18 mouse cellular contexts compared by ENCODE assay signal in the genomic region with DNA sequence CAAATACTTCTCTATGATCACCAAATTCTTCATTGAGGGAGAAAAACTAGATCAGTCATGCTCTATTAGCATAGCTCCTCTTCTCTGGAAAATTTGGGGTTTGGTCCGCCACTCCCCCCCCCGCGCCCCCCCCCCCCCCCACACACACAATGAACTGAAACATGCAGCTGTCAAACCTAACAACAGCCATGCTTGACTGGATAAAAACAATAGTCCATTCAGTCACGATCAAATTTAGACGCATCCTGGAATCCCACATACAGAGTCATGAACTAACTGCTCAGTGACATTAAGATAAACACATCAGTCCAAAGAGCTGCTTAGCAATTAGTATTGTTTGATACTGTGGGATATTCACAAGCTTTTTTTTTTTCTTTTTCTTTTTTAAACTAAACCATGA. TPM values are rescaled to one million over a fixed set of nuclear protein-coding genes. Genes with fewer than 3 reads are reported as not detected.
DNase-seq lines count a peak whose midpoint lies in the region; ATAC-seq lines count a peak whose summit lies in the region.
"Had no signal": no experiment of that assay in that cellular context is flagged by ENCODE, and none has a peak within 500 bp of the region (broad histone marks: within the 10 kb centered on the region; RNA-seq: fewer than 3 reads in every experiment).

No protein-coding gene starts in this region.

- no peak overlapping the region for H3K4me2 ChIP-seq in neural tube, embryonic 11.5 days (ENCODE audit: low read depth)
- H3K4me2 ChIP-seq in neural tube, embryonic 15.5 days = no peak overlapping the region
- H3K4me2 ChIP-seq in hindbrain, embryonic 11.5 days (replicated peaks; ENCODE audit: low read depth, low read length) = no peak overlapping the region
- H3K4me2 ChIP-seq: liver, embryonic 12.5 days; lung, embryonic 15.5 days had no signal

- H3K27me3 ChIP-seq in neural tube, embryonic 11.5 days (ENCODE audit: control insufficient read depth, insufficient read depth, low read length) = no peaks in the 10 kb centered on the region
- no peaks in the 10 kb centered on the region for H3K27me3 ChIP-seq in neural tube, embryonic 15.5 days (replicated peaks)
- H3K27me3 ChIP-seq in embryonic facial prominence, embryonic 10.5 days (replicated peaks; ENCODE audit: low read depth, poor library complexity, severe bottlenecking) = no peaks in the 10 kb centered on the region
- no peaks in the 10 kb centered on the region for H3K27me3 ChIP-seq in hindbrain, embryonic 11.5 days (ENCODE audit: control insufficient read depth, insufficient read depth, low read length)
- no peaks in the 10 kb centered on the region for H3K27me3 ChIP-seq in splenic B cell, adult 2 months (ENCODE audit: control insufficient read depth, insufficient read depth, low read length, poor library complexity, severe bottlenecking)
- H3K27me3 ChIP-seq: liver, embryonic 12.5 days; lung, embryonic 15.5 days had no signal

- H3K4me1 ChIP-seq in neural tube, embryonic 11.5 days (ENCODE audit: control insufficient read depth, insufficient read depth, low read length) = no peaks in the 10 kb centered on the region
- no peaks in the 10 kb centered on the region for H3K4me1 ChIP-seq in neural tube, embryonic 15.5 days
- H3K4me1 ChIP-seq in embryonic facial prominence, embryonic 10.5 days = peaks cover 15% of the 10 kb centered on the region
- H3K4me1 ChIP-seq in hindbrain, embryonic 11.5 days (replicated peaks; ENCODE audit: control insufficient read depth, insufficient read depth, low read length) = no peaks in the 10 kb centered on the region
- H3K4me1 ChIP-seq: liver, embryonic 12.5 days; lung, embryonic 15.5 days had no signal

- intact Hi-C loops in heart, postnatal 25 days (cut with DNase I) = no loop called here

- H3K9ac ChIP-seq in neural tube, embryonic 11.5 days (ENCODE audit: low read length) = no peak overlapping the region
- H3K9ac ChIP-seq in neural tube, embryonic 15.5 days (replicated peaks) = no peak overlapping the region
- no peak overlapping the region for H3K9ac ChIP-seq in hindbrain, embryonic 11.5 days (ENCODE audit: low read depth, low read length)
- H3K9ac ChIP-seq: liver, embryonic 12.5 days; lung, embryonic 15.5 days had no signal

- no peak overlapping the region for H3K4me3 ChIP-seq in neural tube, embryonic 11.5 days (ENCODE audit: low read depth, low read length)
- H3K4me3 ChIP-seq in neural tube, embryonic 15.5 days (replicated peaks) = no peak overlapping the region
- H3K4me3 ChIP-seq in embryonic facial prominence, embryonic 10.5 days = no peak overlapping the region
- no peak overlapping the region for H3K4me3 ChIP-seq in hindbrain, embryonic 11.5 days (ENCODE audit: low read depth, low read length)
- H3K4me3 ChIP-seq: limb, embryonic 10.5 days; liver, embryonic 12.5 days; lung, embryonic 15.5 days; megakaryocyte, embryonic 14.5 days had no signal

- H3K27ac ChIP-seq in neural tube, embryonic 11.5 days (ENCODE audit: low read depth, low read length) = no peak overlapping the region
- H3K27ac ChIP-seq in neural tube, embryonic 15.5 days (replicated peaks) = no peak overlapping the region
- H3K27ac ChIP-seq in embryonic facial prominence, embryonic 10.5 days (replicated peaks) = no peak overlapping the region
- no peak overlapping the region for H3K27ac ChIP-seq in hindbrain, embryonic 11.5 days (ENCODE audit: low read depth, low read length)
- H3K27ac ChIP-seq: limb, embryonic 10.5 days; liver, embryonic 12.5 days; lung, embryonic 15.5 days; stomach, postnatal 0 days had no signal

- WGBS in neural tube, embryonic 11.5 days = 17% methylated on average over 4 of the region's 5 CpGs
- 20% methylated on average over 4 of the region's 5 CpGs for WGBS in neural tube, embryonic 15.5 days
- 19% methylated on average over 5 of the region's 5 CpGs for WGBS in embryonic facial prominence, embryonic 10.5 days
- WGBS in hindbrain, embryonic 11.5 days = 16% methylated on average over 4 of the region's 5 CpGs

- no peak for DNase-seq in neural tube, embryonic 11.5 days (ENCODE audit: low spot score)
- peak; percentile 12 for DNase-seq in embryonic facial prominence, embryonic 10.5 days (ENCODE audit: low spot score)
- peak; percentile 33 for DNase-seq in hindbrain, embryonic 11.5 days (ENCODE audit: low spot score)
- peak; percentile 38 for DNase-seq in splenic B cell, adult 2 months (ENCODE audit: low read depth, low spot score)
- no peak for DNase-seq in layer of hippocampus, adult 18-20 months (ENCODE audit: low spot score in 2 of 2)
- DNase-seq in heart, postnatal 25 days (ENCODE audit: low spot score) = no peak
- DNase-seq: cerebellum, postnatal 14 days; kidney, adult 9 months; kidney, postnatal 4 days; right cerebral cortex, adult 18-20 months; thymus, postnatal 36 days had no signal

- peak; percentile 73 for ATAC-seq in neural tube, embryonic 11.5 days (ENCODE audit: insufficient read depth, low FRiP score, low TSS enrichment)
- ATAC-seq in neural tube, embryonic 15.5 days (ENCODE audit: low FRiP score) = no peak
- peak; percentile 84 for ATAC-seq in hindbrain, embryonic 11.5 days (ENCODE audit: low FRiP score)
- ATAC-seq: CD4-positive, CD25-positive, alpha-beta regulatory T cell, adult 4 months; liver, embryonic 12.5 days had no signal

- H3K9me3 ChIP-seq in neural tube, embryonic 11.5 days (ENCODE audit: control insufficient read depth, low read length) = no peaks in the 10 kb centered on the region
- H3K9me3 ChIP-seq in neural tube, embryonic 15.5 days (replicated peaks) = no peaks in the 10 kb centered on the region
- no peaks in the 10 kb centered on the region for H3K9me3 ChIP-seq in embryonic facial prominence, embryonic 10.5 days
- no peaks in the 10 kb centered on the region for H3K9me3 ChIP-seq in hindbrain, embryonic 11.5 days (ENCODE audit: control insufficient read depth, low read length)
- H3K9me3 ChIP-seq: limb, embryonic 10.5 days; liver, embryonic 12.5 days; lung, embryonic 15.5 days; megakaryocyte, embryonic 14.5 days had no signal

- no peaks in the 10 kb centered on the region for H3K36me3 ChIP-seq in neural tube, embryonic 11.5 days (ENCODE audit: control insufficient read depth, insufficient read depth, low read length)
- H3K36me3 ChIP-seq in neural tube, embryonic 15.5 days = no peaks in the 10 kb centered on the region
- H3K36me3 ChIP-seq in embryonic facial prominence, embryonic 10.5 days (replicated peaks) = no peaks in the 10 kb centered on the region
- no peaks in the 10 kb centered on the region for H3K36me3 ChIP-seq in hindbrain, embryonic 11.5 days (ENCODE audit: control insufficient read depth, insufficient read depth, low read length)
- H3K36me3 ChIP-seq in splenic B cell, adult 2 months (ENCODE audit: control insufficient read depth, insufficient read depth, low read length, poor library complexity, severe bottlenecking) = no peaks in the 10 kb centered on the region
- H3K36me3 ChIP-seq: limb, embryonic 10.5 days; liver, embryonic 12.5 days; lung, embryonic 15.5 days had no signal

RNA-seq across cellular contexts. Expression of a gene that starts 14.2 kb away (rescaled TPM):
- 53.3 and 57.7 TPM in 2 replicates for polyA plus RNA-seq in neural tube, embryonic 11.5 days (2014; fragmentation: Nextera tagmentation; extraction: Ambion mirVana)
- polyA plus RNA-seq in neural tube, embryonic 15.5 days (2015; fragmentation: Nextera tagmentation; extraction: Ambion mirVana) = 97.0 and 112 TPM in 2 replicates
- 33.5 and 38.3 TPM in 2 replicates for polyA plus RNA-seq in embryonic facial prominence, embryonic 10.5 days (2016; fragmentation: Nextera tagmentation; extraction: Ambion mirVana)
- 76.8 and 78.2 TPM in 2 replicates for polyA plus RNA-seq in hindbrain, embryonic 11.5 days (2014; fragmentation: Nextera tagmentation; extraction: Ambion mirVana)
- 10 to 100 TPM; 44.3 to 45.6 TPM for total RNA-seq in layer of hippocampus, adult 18-20 months (2021)
- total RNA-seq in heart, postnatal 25 days (2021) = 10 to 100 TPM; 41.2 to 57.6 TPM

Comparison
In these comparisons a context has a peak if more than half of its experiments do, and no peak if none do; other contexts are left out.
1. DNase-seq: peak in embryonic facial prominence, embryonic 10.5 days (single experiment), hindbrain, embryonic 11.5 days (single experiment) and splenic B cell, adult 2 months (single experiment); none in neural tube, embryonic 11.5 days (single experiment), layer of hippocampus, adult 18-20 months (0 of 2) and heart, postnatal 25 days (single experiment).